Mouse (Mus musculus) mesoderm, embryonic 11.5 days (tissue): ENCODE measurements at regions not wholly inside any gene's neighbourhood (a gene's known extent, or its start where the extent isn't known, plus 50 kb on each side); places are given as distances from the start of the nearest gene placed in this dataset.

Experiments
- DNase-seq: peaks from one replicate; pipeline ENCODE4 v3.0.0-alpha.2; 2012; ENCODE audit warnings: low read depth, low spot score

DNA sequence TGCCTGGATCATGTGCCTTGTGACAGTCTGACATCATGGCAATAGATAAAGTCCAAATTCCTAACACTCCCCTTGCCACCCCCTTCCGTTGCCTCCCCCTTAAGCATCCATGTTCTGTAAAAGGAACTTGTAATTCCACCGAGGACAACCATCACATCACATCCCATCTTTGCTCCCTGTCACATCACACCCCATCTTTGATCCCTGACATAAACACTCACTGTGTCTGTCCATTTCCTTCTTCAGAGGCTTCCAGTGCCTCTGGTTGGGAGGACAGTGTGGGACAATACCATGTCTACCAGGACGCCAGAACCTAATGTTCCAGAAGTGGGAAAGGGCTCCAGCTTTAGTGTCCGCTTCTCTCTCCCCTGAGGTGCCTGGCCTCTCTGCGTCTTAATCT lies 223.6 kb downstream of the Tex36 start:
- DNase-seq = no peak

DNA sequence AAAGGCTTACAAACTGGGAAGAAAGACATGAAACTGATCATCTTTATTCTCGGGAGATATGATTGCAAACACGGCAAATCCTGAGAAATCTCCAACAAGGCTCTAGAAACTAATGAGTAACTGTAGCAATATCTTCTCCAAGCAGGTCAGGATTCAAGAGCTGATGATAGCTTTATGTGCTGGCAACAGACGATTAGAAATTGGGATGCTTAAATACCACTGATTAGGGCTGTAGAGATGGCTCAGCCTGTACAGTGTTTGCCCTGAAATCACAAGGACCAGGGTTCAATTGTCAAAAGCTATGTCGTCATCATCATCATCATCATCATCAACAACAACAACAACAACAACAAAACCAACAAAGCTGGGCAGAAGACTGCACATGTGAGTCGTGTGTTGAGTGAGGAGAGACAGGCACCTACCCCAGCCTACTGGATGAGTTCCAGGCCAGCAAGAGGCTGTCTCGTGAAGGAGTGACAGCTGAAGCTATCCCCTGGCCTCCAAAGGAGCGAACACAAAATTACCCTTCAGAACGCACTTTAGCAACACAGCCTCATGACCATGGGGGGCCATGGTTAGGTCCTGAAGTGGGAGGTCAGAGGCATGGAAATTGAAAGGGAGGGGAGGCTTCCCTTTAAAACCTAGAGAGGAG lies 225.0 kb downstream of the Tex36 start:
- DNase-seq = no peak

DNA sequence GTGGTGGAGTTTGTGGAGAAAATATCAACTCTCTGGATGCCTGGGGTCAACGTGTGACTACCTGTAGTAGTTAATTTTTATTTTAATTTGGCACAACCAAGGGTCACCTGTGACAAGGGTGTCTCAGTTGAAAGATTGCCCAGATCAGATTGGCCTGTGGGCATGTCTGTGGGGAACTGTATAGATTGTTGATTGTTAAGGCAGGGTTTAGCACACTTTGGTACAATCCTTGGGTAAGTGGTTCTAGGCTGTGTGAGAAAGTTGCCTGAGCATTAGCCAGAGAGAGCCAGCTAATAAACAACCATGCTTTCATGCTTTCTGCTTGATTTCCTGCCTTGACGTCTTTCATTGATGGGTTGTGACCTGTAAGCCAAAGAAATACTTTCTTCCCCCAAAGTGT lies 229.3 kb downstream of the Tex36 start:
- no peak for DNase-seq

DNA sequence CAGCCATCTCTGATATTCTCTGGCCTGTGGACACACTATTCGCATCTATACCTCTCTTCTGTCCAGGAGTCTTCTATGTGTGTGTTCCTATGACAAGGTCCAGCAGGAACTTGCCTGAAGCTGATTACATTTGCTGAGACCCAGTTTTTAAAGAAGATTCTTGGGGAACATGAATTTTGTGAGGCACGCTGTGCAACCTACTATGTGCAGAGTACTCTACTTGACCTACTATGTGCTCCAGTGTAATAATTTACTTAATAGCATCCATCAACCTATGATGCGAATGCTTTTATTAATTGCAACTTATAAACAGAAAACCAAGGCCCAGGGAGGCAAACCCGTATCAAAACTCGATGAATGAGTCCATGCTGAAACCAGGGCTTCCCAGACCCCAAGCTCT lies 231.4 kb downstream of the Tex36 start:
- DNase-seq = no peak

DNA sequence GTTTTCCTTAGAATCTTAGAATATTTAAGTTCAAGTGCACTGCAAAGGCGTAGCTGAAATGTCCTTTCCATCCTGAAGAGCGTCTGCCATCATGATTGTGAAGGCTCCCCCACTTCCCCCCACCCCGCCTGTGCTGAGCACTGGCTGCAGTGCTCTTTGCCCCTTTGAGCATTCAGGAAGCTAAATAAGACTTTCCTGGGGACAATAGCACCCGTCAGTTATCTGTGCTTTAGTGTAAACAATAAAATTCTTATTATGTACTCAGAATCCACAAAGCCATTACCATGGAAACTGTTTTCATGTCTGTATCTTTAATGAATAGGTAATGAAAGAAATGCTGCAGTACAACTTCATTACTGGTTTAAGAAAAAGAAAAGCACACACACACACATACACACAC lies 237.4 kb downstream of the Tex36 start:
- no peak for DNase-seq

DNA sequence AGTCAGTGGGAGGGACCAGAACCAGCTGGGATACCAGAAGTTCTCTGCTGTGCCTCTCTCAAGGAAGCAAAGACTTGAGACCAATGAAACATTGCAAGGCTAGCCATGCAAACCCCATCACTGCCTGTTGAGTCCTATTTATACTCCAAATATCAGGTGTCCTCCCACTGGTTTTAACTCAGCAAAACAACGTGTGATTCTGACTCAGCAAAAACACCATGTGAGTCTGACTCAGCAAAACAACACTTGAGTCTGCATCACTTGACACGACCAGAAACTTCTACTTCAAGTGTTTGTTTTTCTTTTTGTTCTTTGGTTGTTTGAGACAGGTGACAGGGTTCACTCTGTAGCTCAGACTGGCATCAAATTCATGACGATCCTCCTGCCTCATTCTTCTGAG lies 204.6 kb upstream of the Ctbp2 start:
- no peak for DNase-seq

DNA sequence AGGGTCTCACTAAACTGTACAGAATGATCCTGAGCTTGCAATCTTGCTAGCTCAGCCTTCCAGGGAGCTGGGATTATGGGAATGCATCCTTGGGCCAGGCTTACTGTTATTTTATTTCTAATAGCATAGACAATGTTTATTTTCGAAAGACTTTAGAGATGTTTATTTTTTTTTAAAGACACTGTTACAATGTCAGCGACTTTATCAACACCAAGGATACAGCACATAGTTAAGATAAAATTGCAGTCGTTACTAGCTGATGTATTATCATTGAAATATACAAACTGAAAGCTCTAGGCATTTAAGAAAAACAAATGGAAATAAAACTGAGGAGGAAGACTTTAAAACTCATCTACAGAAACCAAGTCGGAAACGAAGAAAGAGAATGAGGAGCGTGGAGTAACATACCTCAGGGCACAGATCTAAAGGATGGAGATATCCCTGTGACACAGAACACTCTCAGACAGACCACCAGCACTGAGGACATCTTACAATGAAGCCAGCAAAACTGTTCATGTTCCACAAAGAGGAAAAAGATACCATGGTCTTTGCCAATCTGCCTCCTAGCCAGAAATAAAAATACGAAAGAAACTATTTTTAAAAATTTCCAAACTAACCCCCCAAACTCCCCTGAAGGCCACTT lies 201.5 kb upstream of the Ctbp2 start:
- no peak for DNase-seq

DNA sequence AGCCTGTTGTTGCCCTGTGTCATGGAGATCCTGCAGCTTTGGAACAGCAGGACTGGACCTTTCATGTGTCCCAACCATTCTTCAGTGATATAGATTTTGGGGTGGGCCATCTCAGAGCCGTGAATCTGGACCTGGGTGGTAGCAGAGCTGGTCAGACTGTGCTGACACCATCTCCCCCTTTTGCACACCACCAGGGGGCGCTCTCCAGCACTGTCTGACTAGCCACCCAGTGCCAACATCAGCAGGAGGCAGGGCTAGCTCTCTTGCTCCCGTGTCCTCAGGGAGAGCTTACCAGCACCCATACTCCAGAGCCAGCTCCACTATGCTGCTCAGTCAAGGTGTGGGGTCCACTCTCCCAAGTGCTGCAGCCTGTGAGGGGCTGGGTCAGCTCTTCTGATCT lies 199.8 kb upstream of the Ctbp2 start:
- DNase-seq = no peak

DNA sequence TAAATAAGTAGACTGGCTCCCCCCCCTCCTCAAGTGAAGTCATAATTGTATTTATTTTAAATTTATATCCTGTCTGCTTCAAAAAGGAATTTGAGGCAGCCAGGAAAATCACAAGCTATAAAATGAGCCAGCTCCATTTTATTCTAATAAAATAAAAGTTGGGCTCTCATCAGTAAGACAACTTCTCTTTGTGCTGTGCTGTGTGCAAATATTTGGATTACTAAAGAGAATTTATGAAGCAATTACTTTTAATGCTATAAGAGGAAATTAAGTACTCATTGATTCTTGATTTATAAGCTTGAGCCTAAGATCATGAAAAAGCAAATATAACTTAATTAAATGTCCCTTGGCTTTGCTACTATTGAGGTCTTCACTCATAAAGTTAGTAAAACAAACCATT lies 193.4 kb upstream of the Ctbp2 start:
- DNase-seq = no peak

DNA sequence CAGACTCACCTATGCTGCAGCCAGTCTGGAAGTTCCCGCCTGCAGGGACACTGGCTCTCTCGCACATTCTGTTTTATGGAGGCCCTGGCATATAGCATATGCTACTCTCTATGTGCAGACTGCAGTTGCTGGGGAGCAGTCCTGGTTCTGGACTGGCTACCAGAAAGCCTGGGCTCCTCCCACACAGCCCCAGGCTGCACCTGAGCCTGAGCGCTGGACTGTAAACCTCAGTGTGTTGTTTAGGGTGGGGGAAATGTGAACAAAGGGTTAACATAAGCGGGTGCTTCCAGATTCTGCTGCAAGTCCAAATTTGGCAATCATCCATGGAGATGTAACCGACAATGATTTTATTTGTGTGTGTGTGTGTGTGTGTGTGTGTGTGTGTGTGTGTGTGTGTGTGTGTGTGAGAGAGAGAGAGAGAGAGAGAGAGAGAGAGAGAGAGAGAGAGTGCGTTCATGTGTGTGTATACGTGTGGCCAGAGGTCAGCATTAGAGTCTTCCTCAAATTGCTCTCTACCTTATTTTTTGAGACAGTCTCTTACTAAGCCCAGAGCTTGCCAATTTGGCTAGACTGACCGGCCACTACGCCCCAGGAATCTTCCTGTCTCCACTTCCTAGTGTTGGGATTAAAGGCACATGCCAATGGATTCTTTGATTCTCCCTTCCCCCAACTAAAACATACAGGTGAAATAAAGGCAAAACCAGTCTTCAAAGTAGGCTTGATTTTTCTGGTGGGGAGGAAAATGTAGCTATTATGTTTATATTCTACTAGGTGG lies 192.7 kb upstream of the Ctbp2 start:
- DNase-seq = no peak

DNA sequence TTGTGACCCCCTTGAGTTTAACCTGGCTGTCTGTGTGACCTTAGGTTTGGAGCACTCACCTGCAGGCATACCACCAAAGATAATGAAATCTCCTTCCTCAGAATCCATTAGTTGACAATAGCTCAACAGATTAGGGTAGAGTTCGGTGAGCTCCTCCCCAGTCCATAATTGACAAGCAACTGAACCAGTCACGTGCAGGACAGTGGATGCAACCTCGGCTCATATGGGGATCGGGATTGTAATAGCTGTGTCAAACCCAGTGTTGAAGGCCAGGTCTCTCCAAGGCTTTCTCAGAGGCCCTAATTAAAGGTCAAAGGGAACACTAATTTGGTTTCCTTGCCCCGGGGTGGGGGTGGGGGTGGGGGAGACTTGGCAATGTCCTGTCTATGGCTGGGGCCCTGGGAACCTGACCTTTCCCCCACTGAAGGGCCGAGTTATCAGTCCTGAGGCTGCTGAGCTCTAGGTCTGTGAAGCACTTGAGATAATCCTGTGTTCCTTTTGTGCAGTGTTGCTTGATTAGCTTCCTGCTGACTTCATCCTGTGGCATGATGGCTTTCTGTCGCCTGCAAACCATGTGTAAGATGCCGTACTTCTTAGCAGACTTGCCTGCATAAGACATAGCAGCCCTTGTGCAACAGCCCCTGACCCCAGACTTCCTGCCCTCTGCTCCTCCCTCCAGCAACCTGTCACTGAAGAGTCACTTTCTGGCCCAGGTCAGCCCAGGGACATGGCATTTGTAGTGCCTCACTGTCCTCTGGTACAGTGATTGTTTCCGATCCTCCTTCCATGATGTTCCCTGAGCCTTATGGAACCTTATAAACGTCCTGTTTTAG lies 191.3 kb upstream of the Ctbp2 start:
- DNase-seq = no peak

DNA sequence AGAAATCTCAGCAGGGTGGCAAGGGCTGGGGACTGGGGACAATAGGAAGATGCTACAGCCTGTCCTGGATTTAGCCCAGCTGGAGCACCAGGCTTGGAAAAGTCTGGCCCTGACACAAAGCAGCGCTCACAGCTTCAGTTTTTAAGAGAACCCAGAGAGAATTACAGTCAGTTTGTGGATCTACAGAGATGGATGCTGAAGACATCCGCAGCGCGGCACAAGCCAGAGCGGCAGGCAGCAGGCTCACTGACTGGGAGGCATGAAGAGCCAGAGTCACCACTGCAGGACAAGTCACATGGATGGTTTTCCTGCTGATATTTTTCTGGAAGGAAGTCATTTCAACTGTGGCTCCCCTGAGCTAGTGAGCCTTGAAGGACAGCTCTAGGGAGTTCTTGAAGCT lies 189.0 kb upstream of the Ctbp2 start:
- DNase-seq = no peak

DNA sequence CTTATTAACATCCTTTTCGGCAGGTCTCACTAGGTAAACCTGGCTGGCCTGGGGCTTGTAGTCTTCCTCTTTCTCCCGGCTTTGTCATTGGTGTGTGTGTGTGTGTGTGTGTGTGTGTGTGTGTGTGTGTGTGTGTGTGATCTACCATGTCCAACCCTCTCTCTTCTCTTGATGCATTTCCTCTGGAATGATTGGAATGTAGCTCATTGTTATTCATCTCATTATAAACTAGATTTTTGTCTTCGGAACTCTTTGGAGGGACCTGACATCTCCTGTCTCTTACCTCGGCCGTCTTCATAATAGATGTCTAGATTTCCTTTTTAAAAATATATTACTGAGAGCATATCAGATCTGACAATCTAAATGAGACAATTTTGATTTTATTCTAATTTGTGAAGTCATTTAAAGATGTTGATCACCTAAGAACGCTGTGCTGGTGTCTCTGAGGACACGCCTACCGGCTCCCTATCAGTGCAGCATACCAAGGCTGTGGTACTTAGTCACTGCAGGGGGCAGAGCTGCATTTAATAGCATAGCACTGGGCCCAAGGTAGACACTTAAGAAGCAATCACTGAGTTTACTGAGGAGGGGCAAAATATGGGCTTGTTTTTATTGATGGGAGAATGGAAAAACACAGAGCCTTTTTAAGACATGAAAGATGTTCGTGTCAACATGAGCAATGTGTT lies 187.1 kb upstream of the Ctbp2 start:
- DNase-seq = no peak

DNA sequence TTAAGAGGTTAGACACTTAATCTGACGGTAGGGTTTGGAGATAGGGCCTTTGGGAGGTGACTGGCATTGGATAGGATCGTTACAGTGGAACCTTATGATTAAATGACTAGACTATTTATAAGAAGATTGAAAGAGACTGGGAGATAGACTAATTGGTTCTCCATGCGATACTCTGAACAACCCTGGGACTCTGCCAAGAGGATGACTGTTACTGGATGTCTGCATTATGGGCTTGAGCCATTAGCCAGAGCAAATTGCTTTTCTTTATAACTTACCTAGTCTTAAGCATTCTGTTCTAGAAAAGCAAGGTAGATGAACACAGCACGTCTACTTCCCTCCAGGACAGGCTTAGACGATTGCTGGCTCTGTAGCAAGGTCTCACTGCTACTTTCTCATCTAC lies 180.3 kb upstream of the Ctbp2 start:
- no peak for DNase-seq

DNA sequence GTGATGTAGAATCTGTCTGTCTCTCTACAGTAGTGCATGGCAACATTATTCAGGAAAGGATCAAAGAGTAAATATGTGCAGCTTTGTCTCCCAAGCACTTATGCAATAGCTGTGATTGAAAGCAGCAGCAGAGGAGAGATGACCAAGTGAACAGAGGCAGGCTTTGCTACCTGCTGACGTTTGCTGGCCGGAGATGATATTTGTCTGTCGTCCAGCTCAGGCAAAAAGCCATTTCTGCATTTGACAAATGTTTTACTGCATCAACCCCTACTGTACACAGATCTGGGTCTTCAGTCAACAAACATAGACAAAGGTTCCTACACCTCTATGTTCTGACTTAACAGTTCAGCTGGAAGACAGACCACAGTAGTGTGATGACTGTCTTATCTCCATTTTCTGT lies 166.3 kb upstream of the Ctbp2 start:
- no peak for DNase-seq

DNA sequence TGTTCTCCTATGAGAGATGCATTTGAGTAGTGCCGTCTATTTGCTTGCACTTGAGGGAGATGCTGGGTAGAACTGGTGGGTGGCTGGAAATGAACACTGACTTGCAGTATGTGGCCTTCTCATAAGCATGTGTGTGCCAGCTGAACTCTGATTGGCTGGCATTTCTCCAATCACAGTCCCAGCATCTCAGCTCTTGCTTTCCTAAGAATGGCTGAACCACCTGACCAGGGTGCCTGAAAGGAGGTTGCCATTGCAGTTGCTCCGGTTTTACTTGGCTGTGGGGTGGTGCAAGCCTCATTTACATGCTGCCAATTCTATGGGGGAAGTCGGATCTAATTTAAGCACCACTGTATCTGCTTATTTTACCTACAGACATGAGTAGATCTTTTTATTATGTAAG lies 164.1 kb upstream of the Ctbp2 start:
- no peak for DNase-seq

DNA sequence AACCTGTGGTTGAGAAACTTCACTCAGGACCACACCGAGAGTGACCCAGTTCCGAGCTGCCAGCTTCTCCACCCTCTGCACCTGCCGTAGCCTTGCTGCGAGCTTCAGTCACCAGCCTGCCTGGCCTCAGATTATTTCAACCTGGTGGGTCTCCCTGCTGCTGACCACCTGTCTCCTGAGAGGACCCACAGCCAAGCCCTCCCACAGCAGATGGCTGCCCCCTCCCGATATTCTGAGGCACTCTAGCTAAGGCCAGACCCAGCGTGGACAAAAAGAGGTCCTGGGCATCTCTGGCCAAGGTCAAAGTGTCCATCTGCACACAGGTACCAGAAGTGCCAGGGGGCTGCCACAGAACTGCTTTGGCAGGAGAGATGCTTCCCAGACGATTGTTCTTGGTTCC lies 162.7 kb upstream of the Ctbp2 start:
- no peak for DNase-seq

DNA sequence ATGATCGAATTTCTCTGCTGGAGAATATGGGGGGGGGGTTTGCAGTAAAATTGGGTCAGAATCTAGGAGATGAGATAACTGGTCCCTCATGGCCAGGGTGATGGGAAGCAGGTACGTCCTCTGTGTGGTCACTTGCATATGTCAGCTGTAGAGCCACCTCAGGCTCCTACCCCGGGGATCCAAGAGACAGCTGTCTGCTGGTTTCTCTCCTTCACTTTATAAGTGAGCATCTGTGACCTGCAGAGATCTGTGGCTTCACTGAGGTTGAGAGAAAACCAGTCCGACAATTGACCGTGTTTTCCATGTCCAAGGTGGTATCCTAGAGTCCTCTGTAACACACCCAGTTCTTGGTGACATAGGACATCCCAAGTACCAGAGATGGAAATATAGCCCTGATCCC lies 162.1 kb upstream of the Ctbp2 start:
- DNase-seq = no peak

DNA sequence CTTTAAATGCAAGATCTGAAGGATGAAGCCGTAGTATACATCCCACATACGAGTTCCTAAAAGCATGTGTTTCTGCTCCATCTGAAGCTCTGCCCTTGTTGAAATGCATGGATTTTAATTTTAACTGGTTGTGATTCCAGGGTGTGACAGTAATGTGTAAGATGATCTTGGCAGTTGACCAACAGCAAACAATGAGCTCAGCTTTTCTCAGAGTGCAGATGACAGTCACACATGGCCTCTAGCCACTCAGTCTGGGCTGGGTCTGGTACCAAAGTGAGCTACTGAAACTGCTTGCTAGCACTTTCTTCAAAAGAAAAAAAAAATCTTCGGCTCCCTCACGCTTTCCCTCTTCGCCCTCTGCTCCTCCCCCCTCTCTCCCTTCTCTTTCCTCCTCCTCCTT lies 138.0 kb upstream of the Ctbp2 start:
- DNase-seq = no peak

DNA sequence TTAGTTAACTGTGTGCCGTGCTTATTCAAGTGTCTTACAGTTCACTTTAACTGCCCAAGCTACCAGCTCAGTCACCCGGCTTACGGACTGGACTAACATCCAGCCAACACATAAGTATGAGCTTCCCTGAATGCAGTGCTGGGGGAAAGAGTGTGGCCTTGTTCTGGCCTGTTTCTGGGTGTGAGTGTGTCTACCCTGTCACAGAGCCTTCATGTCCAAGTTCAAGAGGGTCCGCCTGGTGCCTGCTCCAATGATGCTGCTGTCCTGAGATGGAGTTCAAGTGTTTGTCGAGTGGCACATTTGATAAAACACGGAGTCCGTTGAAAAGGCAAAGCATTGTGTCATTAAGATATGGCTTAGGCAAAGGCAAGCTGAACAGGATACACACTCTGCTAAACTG lies 135.0 kb upstream of the Ctbp2 start:
- DNase-seq = no peak

DNA sequence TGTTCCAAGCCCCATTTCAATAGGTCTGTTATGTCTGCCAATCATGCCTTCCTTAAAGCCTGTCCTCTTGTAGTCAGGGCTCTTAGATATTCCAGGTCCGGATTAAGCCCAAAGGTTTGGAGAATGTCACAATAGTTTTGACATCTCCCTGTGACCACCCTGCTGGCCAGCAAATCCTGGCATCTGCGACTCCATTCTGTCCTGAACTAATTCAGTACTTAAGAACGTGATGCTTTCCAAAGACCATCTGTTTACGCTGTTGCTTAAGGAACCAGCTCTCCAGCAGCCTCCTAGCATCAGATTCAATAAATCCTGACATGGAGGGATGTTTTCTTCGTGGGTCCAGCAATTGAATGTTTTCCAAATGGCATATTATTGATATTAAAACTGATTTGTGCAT lies 132.7 kb upstream of the Ctbp2 start:
- no peak for DNase-seq

DNA sequence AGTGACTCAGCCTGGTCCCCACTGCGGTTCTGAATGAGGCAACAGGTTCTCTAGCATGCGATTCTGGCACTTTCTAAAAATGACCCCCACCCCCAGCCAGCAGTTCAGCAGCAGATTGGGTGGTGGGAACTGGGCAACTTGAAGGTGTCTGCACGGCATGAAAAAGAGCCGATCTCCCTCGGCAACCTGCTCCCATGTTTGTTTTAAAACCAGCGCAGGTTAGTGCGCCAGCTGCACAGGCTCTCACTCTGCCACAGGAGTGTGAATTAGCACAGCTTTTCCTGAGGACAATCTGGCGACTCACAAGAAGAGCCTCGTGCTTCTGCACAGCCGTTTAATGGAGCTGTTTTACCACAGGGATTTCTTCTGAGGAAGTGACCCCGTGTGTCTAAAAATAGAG lies 120.4 kb upstream of the Ctbp2 start:
- no peak for DNase-seq
